Mouse (Mus musculus) spleen, adult 10 weeks (tissue): Measurements from ENCODE around the gene Vmn1r100. TPM values are rescaled to one million over a fixed set of nuclear protein-coding genes. Genes with fewer than 3 reads are reported as not detected.

Experiments used
- polyA plus RNA-seq: library from polyadenylated mRNA; stranded (reverse); fragments of 350-450 nt; fragmentation: Illumina TruSeq; extraction: RNeasy Lipid Tissue Mini Kit (QIAGEN cat#74804); gene quantifications from one replicate; pipeline ENCODE4 v1.2.3, GENCODE M21; 2015; ENCODE audit warnings: low replicate concordance; ENCODE audit not compliant: insufficient read depth

Gene Vmn1r100
- not detected for polyA plus RNA-seq

GRCm38 (mm10) chr7:20417642-20418041, at the start of gene Vmn1r100:
TSS of gene Vmn1r100 (plus strand) at chr7:20417942.

GRCm38 (mm10) chr7:20375310-20375709, 42.4 kb upstream of the Vmn1r100 start, which contains the start of gene Gm5728:
TSS of gene Gm5728 (minus strand) at chr7:20375410.

GRCm38 (mm10) chr7:20442493-20442892, 24.8 kb downstream of the Vmn1r100 start, which contains the start of gene Vmn1r101:
TSS of gene Vmn1r101 (minus strand) at chr7:20442593.

Other genes with a start within 250 kb of the Vmn1r100 start
- not detected for gene Vmn1r94, start 249.6 kb upstream of the Vmn1r100 start, polyA plus RNA-seq
- gene Vmn1r95, start 224.2 kb upstream of the Vmn1r100 start, polyA plus RNA-seq: not detected
- not detected for gene Gm6164, start 212.3 kb upstream of the Vmn1r100 start, polyA plus RNA-seq
- not detected for gene Gm4498, start 184.1 kb upstream of the Vmn1r100 start, polyA plus RNA-seq
- not detected for gene Gm5890, start 155.1 kb upstream of the Vmn1r100 start, polyA plus RNA-seq
- gene Gm4133, start 83.9 kb upstream of the Vmn1r100 start, polyA plus RNA-seq: not detected
- not detected for gene Gm5728, start 42.5 kb upstream of the Vmn1r100 start, polyA plus RNA-seq
- not detected for gene Vmn1r101, start 24.7 kb downstream of the Vmn1r100 start, polyA plus RNA-seq
- gene Gm10670, start 57.0 kb downstream of the Vmn1r100 start, polyA plus RNA-seq: not detected
- not detected for gene Vmn1r103, start 92.6 kb downstream of the Vmn1r100 start, polyA plus RNA-seq
- gene Vmn1r104, start 115.9 kb downstream of the Vmn1r100 start, polyA plus RNA-seq: not detected
- not detected for gene Gm5726, start 127.8 kb downstream of the Vmn1r100 start, polyA plus RNA-seq
- gene Gm4141, start 158.3 kb downstream of the Vmn1r100 start, polyA plus RNA-seq: not detected
- gene Gm4513, start 181.1 kb downstream of the Vmn1r100 start, polyA plus RNA-seq: not detected